Mouse (Mus musculus) retina, adult 2 months (tissue): ENCODE measurements around the gene Sytl1.

Experiments used
- DNase-seq: peaks from one replicate; pipeline ENCODE4 v3.0.0-alpha.2; 2012; ENCODE audit warnings: low read depth, low spot score

Gene Sytl1

DNA sequence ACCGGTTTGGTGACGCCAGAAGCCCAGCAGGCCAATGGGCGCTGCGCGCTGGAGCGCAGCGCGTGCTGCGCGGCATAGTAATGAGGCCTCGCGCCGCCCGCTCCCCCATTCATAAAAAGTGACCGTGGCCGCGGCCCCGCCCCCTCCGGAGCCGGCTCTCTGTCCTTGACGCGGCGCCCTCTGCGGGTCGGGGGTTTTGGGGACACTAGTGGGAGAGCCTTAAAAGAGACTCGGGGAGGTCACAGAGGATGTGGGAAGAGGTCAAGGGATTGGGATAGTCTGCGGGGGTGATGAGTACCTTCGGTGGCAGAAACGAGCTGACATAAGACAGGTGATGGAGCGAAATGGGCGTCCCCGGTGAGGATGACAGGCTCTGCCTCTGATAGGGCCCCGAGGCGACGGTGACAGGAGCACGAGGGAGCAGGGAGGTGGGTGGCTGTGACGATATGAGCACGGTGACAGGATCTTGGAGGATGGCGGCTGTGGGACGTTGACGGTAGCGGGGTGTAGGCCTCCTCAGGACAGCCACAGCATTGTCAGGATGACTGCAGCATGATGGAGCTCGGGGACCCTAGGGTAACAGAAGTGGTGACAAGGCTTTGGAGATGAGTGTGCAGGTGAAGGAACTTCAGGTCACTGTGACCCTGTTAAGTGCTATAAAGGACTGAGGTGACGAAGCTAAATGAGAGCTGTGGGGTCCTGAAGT is 50.2 kb downstream of the Sytl1 start:
- peak; percentile 40 for DNase-seq

DNA sequence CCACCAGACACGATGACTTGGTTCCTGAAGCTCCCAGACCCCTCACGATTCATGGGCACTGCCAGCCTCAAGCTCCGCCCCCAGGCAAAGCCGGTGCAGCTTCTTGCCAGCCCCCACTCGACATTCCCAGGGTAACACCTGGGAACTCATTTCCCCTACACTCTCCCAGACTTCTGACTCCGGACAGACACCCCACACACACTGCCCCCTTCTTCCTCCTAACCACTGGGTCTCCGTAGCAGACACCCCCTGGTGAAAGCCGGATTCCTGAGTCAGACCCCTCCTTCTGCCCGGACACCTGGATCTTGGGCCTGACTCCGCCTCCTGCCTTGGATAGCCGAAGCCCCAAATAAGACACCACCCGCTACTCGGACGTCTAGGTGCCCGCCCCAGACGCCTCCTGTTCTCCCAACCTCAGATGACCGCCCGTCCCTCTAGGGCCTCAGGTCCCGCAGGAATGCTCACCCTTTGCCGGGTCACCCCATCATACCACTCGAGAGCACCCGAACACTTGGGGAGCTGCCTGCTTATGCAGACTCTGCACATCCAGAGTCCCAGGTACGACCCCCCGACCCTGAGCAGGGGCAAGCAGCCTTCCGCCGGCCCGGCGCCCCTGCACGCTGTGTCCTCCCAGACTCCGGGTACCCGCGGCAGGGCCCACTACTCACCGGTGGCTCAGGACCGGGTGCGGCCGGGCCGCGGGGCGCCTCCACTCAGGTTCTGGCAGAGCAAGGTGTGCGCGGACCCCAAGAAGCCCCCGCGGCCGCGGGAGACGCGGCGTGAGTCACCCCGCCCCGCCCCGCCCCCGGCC is 51.0 kb downstream of the Sytl1 start, which contains the start of the genes Cd164l2 and Gpr3:
Cd164l2 (plus strand) TSS at position 381 of the 811 bp plus-strand sequence.
Gpr3 (minus strand) TSS at position 786 of the 811 bp plus-strand sequence.
- no peak for DNase-seq

DNA sequence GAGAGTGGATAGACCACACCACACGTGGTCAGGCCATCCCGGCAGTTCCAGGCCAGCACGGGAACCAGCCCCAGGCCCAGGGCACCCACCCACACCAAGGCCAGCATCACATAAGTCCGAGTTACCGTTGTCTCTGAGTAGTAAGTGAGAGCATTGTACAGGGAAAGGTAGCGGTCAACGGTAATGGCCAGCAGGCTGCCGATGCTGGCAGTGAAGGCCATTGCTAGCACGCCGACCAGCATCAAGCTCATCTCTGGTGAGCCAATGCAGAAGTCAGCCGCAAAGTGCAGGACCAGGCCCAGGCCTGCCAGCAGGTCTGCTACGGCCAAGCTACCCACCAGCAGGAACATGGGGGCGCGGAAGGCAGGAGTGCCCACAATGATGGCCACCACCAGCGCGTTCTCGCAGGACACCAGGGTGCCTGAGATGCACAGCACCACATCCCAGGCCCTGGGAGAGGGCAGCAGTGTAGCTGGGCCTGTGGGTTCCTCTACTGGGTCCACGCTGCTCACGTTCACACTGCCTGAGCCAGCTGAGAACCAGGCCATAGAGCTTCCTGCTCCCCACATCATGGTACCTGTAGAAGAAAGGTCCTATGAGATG is 52.0 kb downstream of the Sytl1 start:
- no peak for DNase-seq

DNA sequence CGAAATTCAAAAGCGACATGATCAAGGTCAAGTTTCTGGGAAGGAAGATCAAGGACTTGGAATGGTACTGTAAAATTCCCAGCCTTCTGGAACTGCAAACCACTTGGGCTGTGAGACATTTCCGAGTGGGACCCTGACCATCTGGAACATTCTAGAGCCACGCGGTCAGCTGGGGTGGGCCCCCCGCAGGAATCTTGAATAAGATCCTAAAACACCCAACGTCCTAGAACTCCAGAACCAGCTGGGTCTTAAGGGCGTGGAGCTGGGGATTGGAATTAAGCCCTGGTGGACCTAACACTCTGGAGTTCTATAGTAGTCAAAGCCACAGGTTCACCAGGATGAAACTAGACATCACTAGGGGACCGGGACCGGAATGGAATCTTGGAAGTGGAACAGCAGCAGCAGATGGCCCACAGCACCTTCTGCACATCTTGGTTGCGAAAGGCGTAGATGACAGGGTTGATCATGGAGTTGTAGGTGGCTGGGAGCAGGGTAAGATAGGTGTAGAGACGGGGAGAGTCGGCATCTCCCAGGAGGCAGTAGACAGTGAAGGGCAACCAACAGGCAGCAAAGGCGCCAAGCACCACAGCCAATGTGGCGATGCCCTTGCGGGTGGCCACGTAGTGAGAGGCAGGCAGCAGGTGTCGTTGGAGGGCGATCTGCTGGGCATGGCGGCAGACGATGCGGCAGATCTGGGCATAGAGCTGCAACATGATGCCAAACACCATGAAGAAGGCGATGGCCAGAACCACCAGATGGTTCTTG is 52.7 kb downstream of the Sytl1 start:
- DNase-seq, result no peak

DNA sequence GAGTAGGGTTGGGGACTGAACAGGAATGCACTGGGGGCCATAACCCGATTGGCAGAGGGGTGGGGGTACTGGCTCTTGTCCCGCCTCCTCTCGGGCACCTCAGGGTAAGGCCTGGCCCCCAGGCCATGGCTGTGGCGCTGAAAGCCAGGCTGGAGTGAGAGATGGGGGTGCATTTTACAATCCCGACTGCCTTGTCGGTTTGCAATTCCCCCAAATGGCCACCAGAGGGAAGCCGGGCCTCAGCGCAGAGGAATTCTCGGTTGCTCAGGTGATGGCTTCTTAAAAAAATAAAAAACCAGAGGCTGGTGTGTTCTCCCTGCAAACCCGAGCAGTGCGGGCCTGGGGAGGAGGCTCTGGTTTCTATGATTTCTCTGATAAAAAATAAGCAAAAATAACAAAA is 53.5 kb downstream of the Sytl1 start:
- no peak for DNase-seq

DNA sequence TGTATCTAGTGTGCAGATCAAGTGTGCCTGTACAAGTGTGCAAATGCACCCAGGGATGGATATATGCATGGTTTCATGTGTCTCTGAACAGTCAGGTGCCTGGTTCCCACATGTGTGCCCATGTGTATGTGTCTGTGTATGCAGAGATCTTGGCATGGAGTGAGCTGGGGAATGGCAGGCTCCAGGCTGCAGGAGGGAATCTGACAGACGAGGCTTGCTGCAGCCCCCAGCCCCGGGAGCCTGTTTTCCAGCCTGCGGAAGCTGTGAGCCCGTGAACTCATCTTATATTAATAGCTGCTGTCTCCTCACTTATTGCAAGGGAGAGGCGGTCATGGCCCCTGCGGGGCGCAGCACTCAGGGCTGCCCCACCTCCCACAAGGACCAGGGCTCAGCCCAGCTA is 58.5 kb downstream of the Sytl1 start:
- no peak for DNase-seq

DNA sequence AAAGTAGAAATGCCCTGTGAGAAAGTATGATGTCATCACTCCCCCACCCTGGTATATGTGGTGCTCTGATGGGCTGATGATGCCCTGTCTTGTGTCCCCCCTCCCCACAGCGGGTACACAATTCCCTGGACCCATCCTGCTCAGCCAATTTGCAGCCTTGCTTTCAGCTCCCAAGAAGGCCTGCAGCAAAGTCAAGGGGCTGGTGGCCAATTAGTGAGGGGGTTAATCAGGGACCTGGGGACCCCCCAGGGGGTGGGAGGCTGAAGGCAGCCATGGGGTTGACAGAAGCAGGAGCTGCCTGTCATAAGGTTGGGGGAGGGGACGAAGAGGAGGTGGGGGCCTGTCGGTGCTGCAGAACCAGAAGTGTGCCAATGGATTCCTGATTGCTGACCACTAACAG is 59.3 kb downstream of the Sytl1 start:
- DNase-seq, result no peak
